Mouse (Mus musculus) brain, embryonic 14.5 days (tissue): Measurements from ENCODE around the gene Hmga2.

ENCODE experiments used
- CTCF ChIP-seq: fragments of 200-500 bp; IDR thresholded peaks from 2 replicates; pipeline ENCODE4 v1.5.1; 2012; ENCODE audit warnings: inconsistent platforms, mild to moderate bottlenecking, moderate library complexity, borderline replicate concordance; ENCODE audit not compliant: insufficient read depth, insufficient read length; ENCODE audit errors: extremely low read depth
- POLR2A ChIP-seq: fragments of 200-500 bp; IDR thresholded peaks from 2 replicates; pipeline ENCODE4 v1.6.1; 2012; ENCODE audit warnings: mild to moderate bottlenecking, inconsistent platforms, borderline replicate concordance; ENCODE audit not compliant: poor library complexity, insufficient read depth, insufficient read length, severe bottlenecking; ENCODE audit errors: extremely low read depth

DNA sequence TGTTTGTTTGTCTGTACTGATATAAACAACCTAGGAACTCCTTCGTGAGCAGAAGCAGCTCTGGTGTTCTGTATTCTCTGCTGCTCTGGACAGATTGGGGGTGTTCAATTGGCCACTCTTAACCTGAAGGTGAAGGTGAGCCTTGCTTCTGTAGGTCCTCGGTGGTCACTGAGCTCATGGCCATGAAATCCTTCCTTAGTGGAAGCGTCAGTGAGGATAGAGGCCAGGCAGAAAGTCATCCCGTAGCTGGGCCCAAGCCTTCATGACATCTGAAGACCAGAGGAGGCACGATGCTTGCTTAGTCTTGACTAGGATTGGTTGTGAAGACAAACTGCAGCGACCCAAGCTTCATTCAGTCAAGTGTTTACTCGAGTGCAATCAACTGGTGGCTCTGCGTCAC is 35.9 kb upstream of the Hmga2 start:
- TF ChIP-seq POLR2A (no peak), CTCF (no peak)
